Mouse (Mus musculus) stomach, embryonic 15.5 days (tissue): ENCODE measurements at regions not wholly inside any gene's neighbourhood (a gene's known extent, or its start where the extent isn't known, plus 50 kb on each side); places are given as distances from the start of the nearest gene placed in this dataset.

Source experiments
- ATAC-seq: fragments of 200-750 bp; cut with Nextera tagmentation; 2 replicates; pipeline ENCODE4 v1.8.0; 2017; ENCODE audit warnings: low read depth, moderate number of reproducible peaks, moderate TSS enrichment; ENCODE audit not compliant: insufficient read depth, low FRiP score
- H3K27ac ChIP-seq: fragments of 300-500 bp; sonication (generic); 2 replicates; pipeline ENCODE4 v1.5.1; 2015; ENCODE audit warnings: mild to moderate bottlenecking, inconsistent platforms
- H3K27me3 ChIP-seq: fragments of 300-500 bp; sonication (generic); replicated peaks from 2 replicates; pipeline ENCODE4 v1.6.1; 2015; ENCODE audit warnings: inconsistent platforms
- H3K36me3 ChIP-seq: fragments of 300-500 bp; sonication (generic); 2 replicates; pipeline ENCODE4 v1.6.1; 2015; ENCODE audit warnings: inconsistent platforms
- H3K4me1 ChIP-seq: fragments of 300-500 bp; sonication (generic); 2 replicates; pipeline ENCODE4 v1.6.1; 2015; ENCODE audit warnings: inconsistent platforms
- H3K4me2 ChIP-seq: fragments of 300-500 bp; sonication (generic); 2 replicates; pipeline ENCODE4 v1.6.1; 2015; ENCODE audit warnings: mild to moderate bottlenecking, inconsistent platforms
- H3K4me3 ChIP-seq: fragments of 300-500 bp; sonication (generic); replicated peaks from 2 replicates; pipeline ENCODE4 v1.5.1; 2015; ENCODE audit warnings: inconsistent platforms
- H3K9ac ChIP-seq: fragments of 300-500 bp; sonication (generic); 2 replicates; pipeline ENCODE4 v1.6.1; 2015; ENCODE audit warnings: inconsistent platforms
- H3K9me3 ChIP-seq: fragments of 300-500 bp; sonication (generic); 2 replicates; pipeline ENCODE4 v1.6.1; 2016; ENCODE audit warnings: inconsistent platforms
- WGBS: fragments of 180-500 bp; shearing (Covaris S2); methylation state at CpG from one replicate; pipeline ENCODE4 v1.1.7; 2015; 5-methylcytosine and 5-hydroxymethylcytosine counted together

- 26% methylated on average over 13 of the region's 13 CpGs for WGBS
- H3K9ac ChIP-seq = no peak overlapping the region
Measured at GRCm38 (mm10) chr4:137133789-137134188, 85.2 kb upstream of the Zbtb40 start.

GRCm38 (mm10) chr4:137130619-137131212 is 82.1 kb upstream of the Zbtb40 start:
- no peak for ATAC-seq
- no peaks in the 10 kb centered on the region for H3K27me3 ChIP-seq
- no peaks in the 10 kb centered on the region for H3K36me3 ChIP-seq
- 24% methylated on average over 7 of the region's 7 CpGs for WGBS
- no peak overlapping the region for H3K4me2 ChIP-seq
- H3K4me1 ChIP-seq = peaks cover 31% of the 10 kb centered on the region
- no peak overlapping the region for H3K9ac ChIP-seq
- H3K4me3 ChIP-seq = no peak overlapping the region
- no peaks in the 10 kb centered on the region for H3K9me3 ChIP-seq
- no peak overlapping the region for H3K27ac ChIP-seq

More at GRCm38 (mm10) chr4:137133789-137134188, 85.2 kb upstream of the Zbtb40 start:
- no peaks in the 10 kb centered on the region for H3K9me3 ChIP-seq
- peak overlapping the region; percentile 31; the same call in 1 of the 2 replicates for H3K27ac ChIP-seq
- no peaks in the 10 kb centered on the region for H3K36me3 ChIP-seq
- no peaks in the 10 kb centered on the region for H3K27me3 ChIP-seq
- ATAC-seq = peak; percentile 73; the same call in 1 of the 2 replicates
- H3K4me1 ChIP-seq = peaks cover 34% of the 10 kb centered on the region
- H3K4me3 ChIP-seq = no peak overlapping the region
- 0 out of 2 replicates have a peak overlapping the region, but pooled peaks have one; percentile 8 for H3K4me2 ChIP-seq

GRCm38 (mm10) chr4:137128152-137128551 is 79.6 kb upstream of the Zbtb40 start:
- Histone ChIP-seq H3K4me2 (no peak overlapping the region), H3K4me1 (peaks cover 13% of the 10 kb centered on the region), H3K27me3 (no peaks in the 10 kb centered on the region), H3K4me3 (no peak overlapping the region), H3K27ac (no peak overlapping the region), H3K36me3 (no peaks in the 10 kb centered on the region), H3K9me3 (no peaks in the 10 kb centered on the region), H3K9ac (no peak overlapping the region)
- 9% methylated on average over 15 of the region's 15 CpGs for WGBS
- no peak for ATAC-seq

GRCm38 (mm10) chr4:137121684-137122083 is 73.1 kb upstream of the Zbtb40 start:
- Histone ChIP-seq H3K9ac (no peak overlapping the region), H3K27me3 (no peaks in the 10 kb centered on the region), H3K9me3 (no peaks in the 10 kb centered on the region), H3K4me2 (0 out of 2 replicates have a peak overlapping the region, but pooled peaks have one; percentile 3), H3K27ac (peak overlapping the region; percentile 71; the same call in 1 of the 2 replicates), H3K4me3 (no peak overlapping the region), H3K36me3 (no peaks in the 10 kb centered on the region), H3K4me1 (peaks cover 11% of the 10 kb centered on the region; the same call in 1 of the 2 replicates)
- peak; percentile 79 for ATAC-seq
- WGBS = 42% methylated on average over 10 of the region's 10 CpGs

DNA sequence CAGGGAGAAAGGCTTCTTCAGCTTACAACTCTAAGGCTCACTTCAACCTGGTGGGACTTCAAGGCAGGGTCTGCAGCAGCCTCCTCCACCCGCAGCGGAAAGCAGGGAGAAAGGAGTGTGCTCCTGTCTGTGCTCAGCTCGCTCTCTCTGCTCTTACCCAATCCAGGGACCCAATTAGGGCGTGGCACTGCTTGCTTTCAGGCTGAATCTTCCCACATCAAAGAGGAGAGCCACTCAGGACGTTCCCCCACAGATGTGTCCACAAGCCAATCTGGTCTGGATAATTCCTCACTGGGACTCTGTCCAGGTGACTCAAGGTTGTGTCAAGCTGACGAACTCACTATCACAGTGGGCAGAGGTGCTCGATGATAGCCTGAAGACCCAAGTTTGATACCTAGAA is 72.0 kb upstream of the Zbtb40 start:
- Histone ChIP-seq H3K36me3 (no peaks in the 10 kb centered on the region), H3K9ac (no peak overlapping the region), H3K4me2 (no peak overlapping the region), H3K27ac (no peak overlapping the region), H3K27me3 (no peaks in the 10 kb centered on the region), H3K4me3 (no peak overlapping the region), H3K4me1 (peaks cover 11% of the 10 kb centered on the region; the same call in 1 of the 2 replicates), H3K9me3 (no peaks in the 10 kb centered on the region)
- ATAC-seq = no peak
- 57% methylated on average over 7 of the region's 7 CpGs for WGBS

GRCm38 (mm10) chr4:137118332-137118715 is 69.7 kb upstream of the Zbtb40 start:
- H3K27ac ChIP-seq = no peak overlapping the region
- peak; percentile 36 for ATAC-seq
- 11% methylated on average over 10 of the region's 10 CpGs for WGBS

DNA sequence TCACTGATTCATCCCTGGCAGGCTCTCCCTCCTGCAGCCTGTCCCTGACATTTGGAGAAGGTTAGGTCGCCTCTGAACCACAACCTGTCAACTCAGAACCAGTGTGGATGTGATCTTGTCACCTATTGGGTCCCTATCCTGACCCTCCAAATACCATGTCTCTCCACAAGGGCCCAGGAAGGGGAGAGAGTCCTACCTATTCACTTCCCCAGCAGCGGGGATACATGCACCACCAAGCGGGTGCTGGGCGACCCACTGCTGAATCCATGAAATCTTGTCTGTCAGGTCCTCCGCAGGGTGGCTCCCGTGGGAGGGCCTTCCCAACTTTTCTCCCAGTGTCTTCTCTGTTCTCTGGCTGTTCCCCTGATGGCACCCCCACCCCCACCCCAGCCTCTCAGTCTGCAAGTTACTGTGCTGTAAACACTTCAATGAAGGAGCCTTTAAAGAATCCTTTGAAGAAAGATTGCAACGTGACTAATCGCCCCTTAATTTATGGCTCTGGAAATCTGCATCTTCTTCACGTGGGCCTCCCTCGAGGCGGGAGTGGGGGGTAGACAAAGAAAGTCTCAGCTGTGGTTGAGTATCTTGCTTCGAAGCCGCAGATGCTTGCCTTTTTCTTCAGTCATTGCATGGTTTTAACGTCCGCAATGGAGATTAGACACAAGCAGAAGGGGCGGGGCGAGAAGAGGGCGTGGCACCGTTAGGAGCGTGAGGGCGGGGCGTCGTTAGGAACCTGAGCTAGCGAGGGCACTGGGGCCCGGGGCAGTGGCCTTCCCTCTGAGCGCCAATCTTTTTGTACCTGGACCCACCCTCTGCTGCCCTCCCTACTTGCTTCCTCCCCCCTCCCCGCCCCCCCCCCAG is 69.1 kb upstream of the Zbtb40 start:
- H3K4me2 ChIP-seq = peak overlapping the region; percentile 67
- peak overlapping the region; percentile 36 for H3K4me3 ChIP-seq
- WGBS = 1% methylated on average over 26 of the region's 27 CpGs
- H3K4me1 ChIP-seq = peaks cover 11% of the 10 kb centered on the region; the same call in 1 of the 2 replicates
- H3K27ac ChIP-seq = no peak overlapping the region
- peak; percentile 55 for ATAC-seq
- H3K9ac ChIP-seq = no peak overlapping the region
- H3K36me3 ChIP-seq = no peaks in the 10 kb centered on the region
- H3K9me3 ChIP-seq = no peaks in the 10 kb centered on the region
- no peaks in the 10 kb centered on the region for H3K27me3 ChIP-seq

More at GRCm38 (mm10) chr4:137118332-137118715, 69.7 kb upstream of the Zbtb40 start:
- no peaks in the 10 kb centered on the region for H3K9me3 ChIP-seq
- peaks cover 11% of the 10 kb centered on the region; the same call in 1 of the 2 replicates for H3K4me1 ChIP-seq
- H3K36me3 ChIP-seq = no peaks in the 10 kb centered on the region
- H3K9ac ChIP-seq = no peak overlapping the region
- peak overlapping the region; percentile 67 for H3K4me2 ChIP-seq
- H3K27me3 ChIP-seq = no peaks in the 10 kb centered on the region
- peak overlapping the region; percentile 36 for H3K4me3 ChIP-seq

GRCm38 (mm10) chr4:137115062-137115461 is 66.5 kb upstream of the Zbtb40 start:
- Histone ChIP-seq H3K36me3 (no peaks in the 10 kb centered on the region), H3K4me2 (no peak overlapping the region), H3K4me3 (no peak overlapping the region), H3K27me3 (no peaks in the 10 kb centered on the region), H3K9ac (no peak overlapping the region), H3K4me1 (peaks cover 11% of the 10 kb centered on the region; the same call in 1 of the 2 replicates), H3K9me3 (no peaks in the 10 kb centered on the region), H3K27ac (no peak overlapping the region)
- ATAC-seq = no peak
- WGBS = 65% methylated on average over 14 of the region's 14 CpGs

DNA sequence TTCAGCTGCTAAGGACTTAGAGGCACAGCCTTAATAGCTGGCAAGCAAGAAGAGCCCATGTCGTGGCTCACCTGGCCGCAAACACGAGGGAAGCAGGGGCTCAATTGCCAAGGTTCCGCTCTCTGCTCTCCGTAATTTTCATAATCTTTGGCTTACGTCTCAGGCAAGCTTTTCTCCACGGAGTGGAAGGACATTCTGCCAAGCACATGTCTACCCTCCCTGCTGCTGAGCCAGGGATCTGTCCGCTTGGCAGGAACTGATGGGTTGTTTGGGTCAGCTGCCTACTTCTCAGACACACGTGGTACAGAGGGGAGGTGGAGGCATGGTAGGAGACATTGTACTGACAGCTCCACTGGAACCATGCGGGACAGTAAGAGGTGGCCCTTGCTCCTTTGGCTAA is 61.7 kb upstream of the Zbtb40 start:
- ATAC-seq = no peak
- Histone ChIP-seq H3K9ac (no peak overlapping the region), H3K27ac (no peak overlapping the region), H3K36me3 (no peaks in the 10 kb centered on the region), H3K4me1 (no peaks in the 10 kb centered on the region), H3K27me3 (no peaks in the 10 kb centered on the region), H3K4me2 (no peak overlapping the region), H3K4me3 (no peak overlapping the region), H3K9me3 (no peaks in the 10 kb centered on the region)
- 67% methylated on average over 10 of the region's 10 CpGs for WGBS

DNA sequence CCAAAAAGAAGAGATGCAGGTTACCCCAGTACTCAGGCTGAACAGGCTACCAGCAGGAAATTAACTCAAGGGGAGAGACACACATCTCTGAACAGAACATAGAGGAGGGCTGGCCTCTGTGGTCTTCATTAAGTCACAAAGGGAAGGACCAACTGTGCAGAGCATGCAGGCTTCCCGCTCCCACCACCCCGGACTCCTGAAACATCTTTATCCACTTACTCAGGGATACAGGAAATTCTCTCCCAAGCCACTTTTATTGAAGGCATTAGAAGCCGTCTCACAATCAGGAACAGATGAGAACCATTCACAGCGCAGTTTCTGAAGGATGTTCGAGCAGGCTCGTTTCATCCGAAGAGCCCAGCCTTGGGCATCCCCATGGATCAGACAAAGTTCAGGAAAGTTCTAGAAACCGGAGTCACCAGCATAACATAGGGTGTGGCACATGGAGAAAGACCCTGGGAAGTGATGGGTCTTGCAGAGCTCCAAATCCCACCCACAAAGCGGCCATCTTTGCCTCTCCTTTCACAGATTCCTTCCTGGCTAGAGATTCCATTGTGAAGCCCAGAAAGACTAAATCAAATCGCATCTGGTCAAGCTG is 55.9 kb upstream of the Zbtb40 start:
- Histone ChIP-seq H3K27ac (no peak overlapping the region), H3K36me3 (no peaks in the 10 kb centered on the region), H3K4me3 (no peak overlapping the region), H3K4me1 (no peaks in the 10 kb centered on the region), H3K4me2 (no peak overlapping the region), H3K9ac (no peak overlapping the region), H3K27me3 (no peaks in the 10 kb centered on the region), H3K9me3 (no peaks in the 10 kb centered on the region)
- 83% methylated on average over 10 of the region's 10 CpGs for WGBS
- no peak for ATAC-seq

DNA sequence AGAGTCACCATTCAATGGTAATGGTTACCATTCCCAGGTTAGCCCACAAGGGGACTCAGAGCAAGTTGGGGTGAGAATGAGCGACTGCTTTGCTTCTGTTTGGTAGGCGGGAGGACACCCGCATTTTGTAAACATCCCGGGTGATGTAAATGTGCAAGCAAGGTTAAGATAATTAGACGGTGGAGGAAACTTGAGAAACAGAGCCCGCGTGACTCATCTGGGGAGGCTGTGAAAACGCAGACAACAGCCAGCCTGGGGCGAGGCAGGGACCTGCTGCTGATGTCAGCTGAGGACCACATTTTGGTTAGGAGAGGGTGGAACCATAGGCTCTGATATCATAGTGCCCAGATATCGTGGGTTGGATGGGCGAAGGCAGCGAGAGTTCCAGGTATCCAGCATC is 52.6 kb upstream of the Zbtb40 start:
- 75% methylated on average over 12 of the region's 12 CpGs for WGBS
- H3K9me3 ChIP-seq = no peaks in the 10 kb centered on the region
- H3K4me3 ChIP-seq = no peak overlapping the region
- H3K9ac ChIP-seq = no peak overlapping the region
- no peak overlapping the region for H3K27ac ChIP-seq
- ATAC-seq = no peak
- no peaks in the 10 kb centered on the region for H3K36me3 ChIP-seq
- no peak overlapping the region for H3K4me2 ChIP-seq
- H3K27me3 ChIP-seq = no peaks in the 10 kb centered on the region
- 0 out of 2 replicates have a peak, but pooled peaks cover 6% of the 10 kb centered on the region for H3K4me1 ChIP-seq

DNA sequence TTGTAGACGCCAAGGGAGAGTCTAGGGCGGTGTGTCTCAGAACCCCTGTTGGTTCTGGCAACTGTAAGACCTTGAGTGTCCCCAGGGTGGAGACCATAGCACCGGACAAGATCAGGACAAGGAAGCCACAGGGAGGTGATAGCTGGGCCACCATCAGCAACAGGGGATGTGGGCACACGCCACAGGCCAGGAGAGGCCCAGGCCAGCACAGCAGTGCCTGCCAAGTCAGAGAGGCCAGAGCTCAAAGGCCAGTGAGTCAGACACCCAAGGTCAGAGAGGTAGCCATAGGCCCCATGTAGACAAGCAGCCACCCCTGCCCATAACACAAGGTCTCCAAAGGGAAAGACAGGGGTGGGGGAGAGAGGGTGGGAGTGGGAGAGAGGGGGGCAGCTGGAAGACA is 52.2 kb upstream of the Zbtb40 start:
- no peak overlapping the region for H3K27ac ChIP-seq
- no peak for ATAC-seq
- WGBS = 90% methylated on average over 4 of the region's 4 CpGs
- no peaks in the 10 kb centered on the region for H3K36me3 ChIP-seq
- no peak overlapping the region for H3K4me2 ChIP-seq
- no peak overlapping the region for H3K9ac ChIP-seq
- 0 out of 2 replicates have a peak, but pooled peaks cover 6% of the 10 kb centered on the region for H3K4me1 ChIP-seq
- no peak overlapping the region for H3K4me3 ChIP-seq
- H3K27me3 ChIP-seq = no peaks in the 10 kb centered on the region
- no peaks in the 10 kb centered on the region for H3K9me3 ChIP-seq
